Mouse (Mus musculus) bone marrow, adult 2 months (tissue): ENCODE results near the gene Gli2. TPM values are rescaled to one million over a fixed set of nuclear protein-coding genes. Genes with fewer than 3 reads are reported as not detected.

Experiments used
- H3K27ac ChIP-seq: fragments of 200-500 bp; 2 replicates; pipeline ENCODE4 v1.5.1; 2012; ENCODE audit warnings: low read depth, mild to moderate bottlenecking, control low read depth, inconsistent platforms, low read length; ENCODE audit not compliant: control insufficient read depth, poor library complexity, insufficient read depth
- H3K4me1 ChIP-seq: fragments of 200-500 bp; 2 replicates; pipeline ENCODE4 v1.6.1; 2011; ENCODE audit warnings: low read length; ENCODE audit not compliant: control insufficient read depth, insufficient read depth
- H3K4me3 ChIP-seq: fragments of 200-500 bp; replicated peaks from 2 replicates; pipeline ENCODE3; 2011; ENCODE audit warnings: mild to moderate bottlenecking, low read depth, low read length, control low read depth; ENCODE audit not compliant: control insufficient read depth
- CTCF ChIP-seq: fragments of 200-500 bp; IDR thresholded peaks from 2 replicates; pipeline ENCODE4 v1.5.1; 2011; ENCODE audit warnings: low read length, control low read depth; ENCODE audit not compliant: control insufficient read depth, insufficient read depth
- POLR2A ChIP-seq: fragments of 200-500 bp; IDR thresholded peaks from 2 replicates; pipeline ENCODE4 v1.6.1; 2011; ENCODE audit warnings: low read depth, mild to moderate bottlenecking, control low read depth, low read length, borderline replicate concordance; ENCODE audit not compliant: control insufficient read depth
- WGBS: fragments of 180-500 bp; shearing (Covaris S2); methylation state at CpG from one replicate; pipeline ENCODE4 v1.1.7; 2018; 5-methylcytosine and 5-hydroxymethylcytosine counted together
- polyA plus RNA-seq: library from polyadenylated mRNA; stranded (reverse); fragments of >200 nt; gene quantifications from 2 replicates; pipeline ENCODE4 v1.2.4, GENCODE M21; 2011; ENCODE audit warnings: low replicate concordance; ENCODE audit not compliant: missing spikeins, insufficient read depth, insufficient read length

The Gli2 gene
- polyA plus RNA-seq, 1 experiment: not detected

GRCm38 (mm10) chr1:118980636-118981035, 72.8 kb downstream of the Gli2 start:
- TF ChIP-seq CTCF (no peak), POLR2A (no peak)
- H3K4me3 ChIP-seq: no peak overlapping the region
- no peaks in the 10 kb centered on the region for H3K4me1 ChIP-seq
- 31% methylated on average over 7 of the region's 7 CpGs for WGBS
- no peak overlapping the region for H3K27ac ChIP-seq

- no peaks in the 10 kb centered on the region for H3K4me1 ChIP-seq
- 76% methylated on average over 9 of the region's 9 CpGs for WGBS
- H3K27ac ChIP-seq: no peak overlapping the region
- H3K4me3 ChIP-seq: no peak overlapping the region
- no peak for TF ChIP-seq POLR2A
- TF ChIP-seq CTCF: no peak
Measured at GRCm38 (mm10) chr1:118976596-118976995, 76.8 kb downstream of the Gli2 start.

GRCm38 (mm10) chr1:118975376-118975775, 78.0 kb downstream of the Gli2 start:
- 64% methylated on average over 3 of the region's 3 CpGs for WGBS
- Histone ChIP-seq H3K4me1 (no peaks in the 10 kb centered on the region), H3K4me3 (no peak overlapping the region), H3K27ac (no peak overlapping the region)
- TF ChIP-seq CTCF (no peak), POLR2A (no peak)

- Histone ChIP-seq H3K4me3 (no peak overlapping the region), H3K27ac (no peak overlapping the region), H3K4me1 (no peaks in the 10 kb centered on the region)
- TF ChIP-seq CTCF: no peak
- no peak for TF ChIP-seq POLR2A
- WGBS: 70% methylated on average over 3 of the region's 3 CpGs
Measured at GRCm38 (mm10) chr1:118970068-118970467, 83.4 kb downstream of the Gli2 start.

- TF ChIP-seq CTCF (no peak), POLR2A (no peak)
- H3K4me1 ChIP-seq: no peaks in the 10 kb centered on the region
- 69% methylated on average over 11 of the region's 11 CpGs for WGBS
- no peak overlapping the region for H3K27ac ChIP-seq
- no peak overlapping the region for H3K4me3 ChIP-seq
Measured at GRCm38 (mm10) chr1:118969409-118969808, 84.0 kb downstream of the Gli2 start.

GRCm38 (mm10) chr1:118968661-118969179, 84.7 kb downstream of the Gli2 start:
- WGBS: 10% methylated on average over 5 of the region's 5 CpGs
- H3K4me3 ChIP-seq: no peak overlapping the region
- no peak overlapping the region for H3K27ac ChIP-seq
- H3K4me1 ChIP-seq: no peaks in the 10 kb centered on the region
- no peak for TF ChIP-seq POLR2A

- no peak for TF ChIP-seq CTCF
- no peak for TF ChIP-seq POLR2A
- H3K4me3 ChIP-seq: no peak overlapping the region
- H3K4me1 ChIP-seq: no peaks in the 10 kb centered on the region
- H3K27ac ChIP-seq: no peak overlapping the region
- 77% methylated on average over 3 of the region's 3 CpGs for WGBS
Measured at GRCm38 (mm10) chr1:118967976-118968375, 85.4 kb downstream of the Gli2 start.

GRCm38 (mm10) chr1:118967281-118967680, 86.1 kb downstream of the Gli2 start:
- TF ChIP-seq CTCF (no peak), POLR2A (no peak)
- no peak overlapping the region for H3K27ac ChIP-seq
- H3K4me1 ChIP-seq: no peaks in the 10 kb centered on the region
- H3K4me3 ChIP-seq: no peak overlapping the region
- WGBS: 56% methylated on average over 3 of the region's 3 CpGs

GRCm38 (mm10) chr1:118958644-118959043, 94.8 kb downstream of the Gli2 start:
- Histone ChIP-seq H3K4me3 (no peak overlapping the region), H3K27ac (no peak overlapping the region), H3K4me1 (no peaks in the 10 kb centered on the region)
- WGBS: 78% methylated on average over 7 of the region's 7 CpGs
- TF ChIP-seq CTCF: no peak
- TF ChIP-seq POLR2A: no peak
